Mouse (Mus musculus): ENCODE data around the gene Enpep. TPM values are rescaled to one million over a fixed set of nuclear protein-coding genes. Genes with fewer than 3 reads are reported as not detected.

The Enpep gene
- polyA plus RNA-seq (2015; fragmentation: Nextera tagmentation; extraction: Ambion mirVana) = 5.3 and 10.2 TPM in 2 replicates

DNA sequence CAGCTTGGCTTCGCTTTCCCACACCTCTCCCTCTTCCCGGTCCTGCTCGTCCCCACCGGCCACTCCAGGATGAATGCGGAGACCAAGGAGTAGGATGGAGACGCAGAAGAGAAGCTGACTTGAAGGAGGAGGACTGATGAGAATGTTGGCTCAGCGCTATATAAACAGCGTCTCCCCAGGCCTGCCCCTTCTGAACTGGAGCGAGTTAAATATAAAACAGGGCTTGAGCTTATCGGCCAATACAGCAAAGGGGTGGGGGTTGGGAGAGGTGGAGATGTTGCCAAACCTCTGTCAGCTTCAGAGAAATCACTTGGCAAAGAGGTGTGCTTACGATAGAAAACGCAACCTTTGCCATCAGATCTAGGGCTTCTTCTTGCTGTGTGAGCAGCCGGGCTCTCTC, at the start of gene Enpep:
Gene Enpep (minus strand): TSS at position 135 of the 400 bp plus-strand sequence.
- H3K9me3 ChIP-seq = no peaks in the 10 kb centered on the region
- peak within 1 kb of the TSS; percentile 30 for H3K4me3 ChIP-seq
- 37% methylated on average over 13 of the region's 13 CpGs for WGBS
- peaks cover 16% of the 10 kb centered on the region for H3K4me1 ChIP-seq
- H3K27ac ChIP-seq = peak within 1 kb of the TSS; percentile 68
- no peaks in the 10 kb centered on the region; the same call in 1 of the 2 replicates for H3K27me3 ChIP-seq
- no peaks in the 10 kb centered on the region for H3K36me3 ChIP-seq
- peak within 1 kb of the TSS; percentile 54 for H3K9ac ChIP-seq
- ATAC-seq (ENCODE audit: insufficient number of reproducible peaks, insufficient read depth, low FRiP score, low TSS enrichment, low read depth) = peak; percentile 43; the same call in 1 of the 2 replicates
- H3K4me2 ChIP-seq = peak within 1 kb of the TSS; percentile 55

DNA sequence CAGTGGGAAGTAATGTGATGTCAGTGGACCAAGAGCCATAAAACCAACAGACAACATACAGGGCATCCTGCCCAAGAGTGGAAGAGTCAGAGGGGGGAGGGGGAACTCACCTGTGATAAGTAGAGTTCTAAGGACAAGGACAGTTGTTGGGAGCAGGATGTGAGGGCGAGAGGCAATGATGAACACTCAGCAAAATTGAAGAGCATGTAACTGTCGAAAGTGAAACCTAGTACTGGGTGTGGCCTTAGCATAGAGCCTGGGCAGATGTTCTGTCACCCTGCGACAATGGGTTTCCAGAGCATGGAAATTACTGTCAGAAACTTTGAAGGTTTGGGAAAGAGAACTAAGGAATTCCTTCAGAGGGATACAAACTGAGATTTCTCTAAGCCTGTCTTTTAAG, 46.6 kb upstream of the Enpep start:
- ATAC-seq (ENCODE audit: insufficient number of reproducible peaks, insufficient read depth, low FRiP score, low TSS enrichment, low read depth) = no peak
- H3K9ac ChIP-seq = no peak overlapping the region
- WGBS = 77% methylated on average over 3 of the region's 3 CpGs
- H3K4me2 ChIP-seq = no peak overlapping the region
- no peaks in the 10 kb centered on the region for H3K36me3 ChIP-seq
- H3K27ac ChIP-seq = no peak overlapping the region
- H3K27me3 ChIP-seq = no peaks in the 10 kb centered on the region
- H3K9me3 ChIP-seq = no peaks in the 10 kb centered on the region
- H3K4me3 ChIP-seq = no peak overlapping the region
- H3K4me1 ChIP-seq = no peaks in the 10 kb centered on the region

GRCm38 (mm10) chr3:129375087-129375486, 42.6 kb upstream of the Enpep start:
- Histone ChIP-seq H3K4me2 (no peak overlapping the region), H3K4me3 (no peak overlapping the region), H3K4me1 (peaks cover 6% of the 10 kb centered on the region), H3K9ac (no peak overlapping the region), H3K9me3 (no peaks in the 10 kb centered on the region), H3K36me3 (no peaks in the 10 kb centered on the region), H3K27ac (no peak overlapping the region), H3K27me3 (no peaks in the 10 kb centered on the region)
- ATAC-seq (ENCODE audit: insufficient number of reproducible peaks, insufficient read depth, low FRiP score, low TSS enrichment, low read depth) = no peak
- 90% methylated on average over 3 of the region's 3 CpGs for WGBS

GRCm38 (mm10) chr3:129373108-129373507, 40.6 kb upstream of the Enpep start:
- Histone ChIP-seq H3K4me2 (no peak overlapping the region), H3K27me3 (no peaks in the 10 kb centered on the region), H3K9ac (no peak overlapping the region), H3K9me3 (no peaks in the 10 kb centered on the region), H3K27ac (no peak overlapping the region), H3K4me3 (no peak overlapping the region), H3K36me3 (no peaks in the 10 kb centered on the region), H3K4me1 (peaks cover 8% of the 10 kb centered on the region)
- 31% methylated on average over 2 of the region's 2 CpGs for WGBS
- ATAC-seq (ENCODE audit: insufficient number of reproducible peaks, insufficient read depth, low FRiP score, low TSS enrichment, low read depth) = no peak

DNA sequence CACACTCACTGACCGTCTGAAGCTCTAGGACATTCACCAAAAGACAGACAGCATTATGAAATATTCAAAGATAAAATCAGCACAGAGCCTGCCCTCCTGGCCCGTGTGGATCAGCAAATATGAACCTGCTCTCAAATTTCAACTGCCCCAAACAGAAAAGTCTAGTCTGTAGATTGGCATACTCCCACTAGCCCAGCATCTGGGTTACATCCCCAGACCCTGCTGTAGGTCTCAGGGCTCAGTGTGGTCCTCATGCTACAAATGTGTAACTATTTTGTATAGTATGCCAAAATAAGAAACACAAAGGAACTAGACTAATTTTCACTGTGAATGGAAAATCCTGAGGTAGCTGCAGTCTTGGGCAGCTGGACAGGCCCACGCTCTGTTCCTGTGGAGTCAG, 37.0 kb upstream of the Enpep start:
- no peak for ATAC-seq (ENCODE audit: insufficient number of reproducible peaks, insufficient read depth, low FRiP score, low TSS enrichment, low read depth)
- Histone ChIP-seq H3K9ac (no peak overlapping the region), H3K36me3 (no peaks in the 10 kb centered on the region), H3K27ac (no peak overlapping the region), H3K27me3 (no peaks in the 10 kb centered on the region), H3K4me3 (no peak overlapping the region), H3K4me2 (no peak overlapping the region), H3K9me3 (no peaks in the 10 kb centered on the region), H3K4me1 (peaks cover 14% of the 10 kb centered on the region)
- 62% methylated on average over 3 of the region's 3 CpGs for WGBS

GRCm38 (mm10) chr3:129365919-129366318, 33.4 kb upstream of the Enpep start:
- Histone ChIP-seq H3K9me3 (no peaks in the 10 kb centered on the region), H3K9ac (no peak overlapping the region), H3K27me3 (no peaks in the 10 kb centered on the region), H3K4me1 (peaks cover 8% of the 10 kb centered on the region; the same call in 1 of the 2 replicates), H3K4me3 (no peak overlapping the region), H3K27ac (no peak overlapping the region), H3K4me2 (no peak overlapping the region), H3K36me3 (no peaks in the 10 kb centered on the region)
- 48% methylated on average over 1 of the region's 1 CpGs for WGBS
- no peak for ATAC-seq (ENCODE audit: insufficient number of reproducible peaks, insufficient read depth, low FRiP score, low TSS enrichment, low read depth)

DNA sequence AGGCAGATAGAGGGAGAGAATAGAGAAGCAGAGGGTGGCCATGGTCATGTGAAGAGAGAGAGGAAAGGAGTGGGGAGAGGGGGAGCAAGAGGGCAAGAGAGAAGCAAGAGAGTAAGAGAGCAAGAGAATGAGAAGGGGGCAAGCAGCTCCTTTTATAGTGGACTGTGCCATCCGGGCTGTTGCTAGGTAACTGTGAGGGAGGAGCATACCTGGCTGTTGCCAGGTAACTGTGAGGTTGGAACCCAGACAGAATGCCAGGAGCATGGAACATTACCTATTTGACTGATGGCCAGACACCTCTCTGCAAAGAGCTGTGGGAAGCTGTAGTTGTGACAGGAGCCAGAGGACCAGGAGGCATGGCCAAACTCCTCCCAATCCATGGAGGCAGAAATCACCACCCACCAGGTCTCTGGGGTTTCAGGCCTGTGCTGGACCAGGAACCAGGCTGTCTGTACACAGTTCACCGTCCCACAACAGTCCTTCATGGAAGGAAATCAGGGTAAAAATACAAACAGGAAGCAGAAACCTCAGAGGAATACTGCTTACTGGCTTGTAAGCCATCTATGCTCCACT, 32.4 kb upstream of the Enpep start:
- Histone ChIP-seq H3K27me3 (no peaks in the 10 kb centered on the region), H3K9ac (no peak overlapping the region), H3K36me3 (no peaks in the 10 kb centered on the region), H3K27ac (no peak overlapping the region), H3K4me1 (peaks cover 8% of the 10 kb centered on the region; the same call in 1 of the 2 replicates), H3K4me3 (no peak overlapping the region), H3K9me3 (no peaks in the 10 kb centered on the region), H3K4me2 (no peak overlapping the region)
- WGBS = 68% methylated on average over 2 of the region's 2 CpGs
- ATAC-seq (ENCODE audit: insufficient number of reproducible peaks, insufficient read depth, low FRiP score, low TSS enrichment, low read depth) = no peak

DNA sequence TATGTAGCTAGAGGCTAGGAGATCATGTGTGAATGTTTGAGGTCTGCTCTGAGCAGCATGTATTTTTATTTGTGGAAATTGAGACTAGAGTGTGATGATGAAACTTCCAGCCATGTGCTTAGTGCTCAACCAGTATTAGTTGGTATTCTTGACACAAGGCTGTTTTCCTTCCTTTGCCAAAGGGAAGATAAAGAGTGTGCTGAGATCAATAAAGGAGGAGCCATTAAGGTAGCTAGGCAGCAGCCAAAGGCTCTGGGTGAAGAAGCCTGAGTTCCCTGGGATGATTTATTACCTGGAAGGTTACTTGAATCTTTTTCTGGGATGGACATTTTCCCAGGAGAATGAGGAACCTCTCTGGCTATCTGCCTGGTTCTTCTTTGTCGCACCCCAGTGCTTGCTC, 30.9 kb upstream of the Enpep start:
- Histone ChIP-seq H3K4me1 (peaks cover 6% of the 10 kb centered on the region; the same call in 1 of the 2 replicates), H3K4me3 (no peak overlapping the region), H3K9me3 (no peaks in the 10 kb centered on the region), H3K36me3 (no peaks in the 10 kb centered on the region), H3K4me2 (no peak overlapping the region), H3K27ac (no peak overlapping the region), H3K9ac (no peak overlapping the region), H3K27me3 (no peaks in the 10 kb centered on the region)
- 91% methylated on average over 1 of the region's 1 CpGs for WGBS
- no peak for ATAC-seq (ENCODE audit: insufficient number of reproducible peaks, insufficient read depth, low FRiP score, low TSS enrichment, low read depth)

DNA sequence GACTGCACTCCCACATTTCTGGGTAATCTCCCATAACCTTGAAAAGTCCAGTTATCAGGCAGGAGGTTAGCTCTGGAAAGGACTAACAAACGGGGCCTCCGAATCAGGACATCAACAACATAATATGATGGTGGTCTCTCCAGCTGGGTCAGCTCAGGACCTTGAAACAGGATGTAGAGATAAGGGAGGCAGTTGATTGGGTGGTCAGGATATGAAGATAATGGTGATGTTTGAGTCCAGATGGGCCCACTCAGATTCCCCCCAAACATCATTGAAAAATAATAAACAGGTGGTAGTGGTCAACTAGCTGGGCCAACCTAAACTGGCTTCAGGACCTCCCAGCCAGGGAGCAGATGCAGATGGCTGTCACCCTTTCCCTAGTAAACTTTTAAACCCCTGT, 25.6 kb upstream of the Enpep start:
- Histone ChIP-seq H3K4me2 (no peak overlapping the region), H3K9me3 (no peaks in the 10 kb centered on the region), H3K27ac (no peak overlapping the region), H3K9ac (no peak overlapping the region), H3K4me1 (no peaks in the 10 kb centered on the region), H3K27me3 (no peaks in the 10 kb centered on the region), H3K4me3 (no peak overlapping the region), H3K36me3 (no peaks in the 10 kb centered on the region)
- 84% methylated on average over 2 of the region's 2 CpGs for WGBS
- ATAC-seq (ENCODE audit: insufficient number of reproducible peaks, insufficient read depth, low FRiP score, low TSS enrichment, low read depth) = no peak

- ATAC-seq (ENCODE audit: insufficient number of reproducible peaks, insufficient read depth, low FRiP score, low TSS enrichment, low read depth) = no peak
- Histone ChIP-seq H3K4me1 (no peaks in the 10 kb centered on the region), H3K27me3 (no peaks in the 10 kb centered on the region), H3K4me3 (no peak overlapping the region), H3K36me3 (no peaks in the 10 kb centered on the region), H3K9ac (no peak overlapping the region), H3K4me2 (no peak overlapping the region), H3K27ac (no peak overlapping the region), H3K9me3 (no peaks in the 10 kb centered on the region)
- WGBS = 69% methylated on average over 4 of the region's 4 CpGs
Observed at GRCm38 (mm10) chr3:129353901-129354300, 21.4 kb upstream of the Enpep start.

DNA sequence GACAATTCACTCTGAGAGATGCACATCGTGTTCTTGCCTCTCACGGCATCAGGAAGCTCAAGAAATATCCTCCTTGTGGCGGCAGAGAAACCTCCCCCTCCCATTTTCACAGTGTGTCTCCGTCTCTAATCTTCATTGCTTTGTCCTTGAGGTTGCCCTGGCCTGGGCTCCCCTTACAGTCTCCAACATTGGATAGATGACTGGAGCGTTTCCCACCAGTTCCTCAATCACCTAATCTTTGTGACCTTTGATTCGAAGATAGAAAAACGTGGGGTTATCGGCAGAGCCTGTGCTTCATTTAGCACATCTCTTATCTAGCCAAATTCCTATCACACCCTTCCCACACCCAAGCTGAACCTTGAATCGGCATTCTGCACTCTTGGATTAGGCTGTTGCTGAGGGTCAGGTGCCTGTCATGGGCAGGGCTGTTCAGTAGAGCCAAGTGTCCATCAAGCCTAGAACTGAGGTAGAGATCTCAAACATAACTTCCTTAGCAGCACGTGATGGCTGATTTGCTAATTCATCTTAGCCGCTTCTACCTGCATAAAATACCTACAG, 18.9 kb upstream of the Enpep start:
- Histone ChIP-seq H3K27ac (no peak overlapping the region), H3K9ac (no peak overlapping the region), H3K27me3 (no peaks in the 10 kb centered on the region), H3K4me3 (no peak overlapping the region), H3K4me2 (no peak overlapping the region), H3K36me3 (no peaks in the 10 kb centered on the region), H3K4me1 (no peaks in the 10 kb centered on the region), H3K9me3 (no peaks in the 10 kb centered on the region)
- 81% methylated on average over 11 of the region's 11 CpGs for WGBS
- no peak for ATAC-seq (ENCODE audit: insufficient number of reproducible peaks, insufficient read depth, low FRiP score, low TSS enrichment, low read depth)

- Histone ChIP-seq H3K27me3 (no peaks in the 10 kb centered on the region), H3K27ac (no peak overlapping the region), H3K4me2 (no peak overlapping the region), H3K9me3 (no peaks in the 10 kb centered on the region), H3K9ac (no peak overlapping the region), H3K36me3 (no peaks in the 10 kb centered on the region), H3K4me3 (no peak overlapping the region), H3K4me1 (no peaks in the 10 kb centered on the region)
- no peak for ATAC-seq (ENCODE audit: insufficient number of reproducible peaks, insufficient read depth, low FRiP score, low TSS enrichment, low read depth)
- 64% methylated on average over 10 of the region's 10 CpGs for WGBS
Observed at GRCm38 (mm10) chr3:129347277-129347676, 14.8 kb upstream of the Enpep start.
